Mouse (Mus musculus) gastrocnemius, postnatal 25 days (tissue): ENCODE measurements at regions not wholly inside any gene's neighbourhood (a gene's known extent, or its start where the extent isn't known, plus 50 kb on each side); places are given as distances from the start of the nearest gene placed in this dataset.
"Not testable (repeated sequence)": the region's sequence is repeated elsewhere in the genome, so short reads cannot be mapped to it uniquely, and the experiment has no call there.

Experiments
- DNase-seq: peaks from one replicate; pipeline ENCODE4 v3.0.0; 2022

DNA sequence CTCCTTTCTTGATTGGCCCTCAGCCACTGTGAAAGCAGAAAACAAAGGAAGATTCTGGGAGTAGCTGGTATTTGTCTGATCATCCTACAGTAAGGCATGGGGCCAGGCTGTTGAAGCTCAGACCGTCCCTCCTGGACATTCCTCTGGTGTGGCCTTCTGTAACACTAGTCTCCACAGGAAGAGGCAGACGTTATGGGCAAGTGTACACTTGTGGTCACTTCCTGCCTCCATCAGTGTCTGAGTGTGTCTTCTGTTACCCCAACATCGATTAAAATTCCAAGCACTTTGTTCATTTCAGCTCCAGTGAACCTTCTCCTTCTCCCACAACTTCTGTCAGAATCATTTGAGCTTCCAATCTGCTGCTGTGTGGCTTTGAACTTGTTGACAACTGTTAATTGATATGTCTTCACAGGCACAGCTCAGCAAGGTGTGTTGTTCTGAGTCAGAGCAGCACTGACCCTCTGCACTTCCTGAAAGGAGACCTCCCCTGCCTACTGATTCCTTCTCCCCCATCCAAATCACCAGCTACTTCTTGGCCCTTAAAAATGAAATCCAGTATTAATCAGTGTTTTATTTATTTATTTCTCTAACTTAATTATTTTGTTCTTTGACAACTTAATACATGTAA lies 154.7 kb upstream of the Tmc3 start:
- no peak for DNase-seq

DNA sequence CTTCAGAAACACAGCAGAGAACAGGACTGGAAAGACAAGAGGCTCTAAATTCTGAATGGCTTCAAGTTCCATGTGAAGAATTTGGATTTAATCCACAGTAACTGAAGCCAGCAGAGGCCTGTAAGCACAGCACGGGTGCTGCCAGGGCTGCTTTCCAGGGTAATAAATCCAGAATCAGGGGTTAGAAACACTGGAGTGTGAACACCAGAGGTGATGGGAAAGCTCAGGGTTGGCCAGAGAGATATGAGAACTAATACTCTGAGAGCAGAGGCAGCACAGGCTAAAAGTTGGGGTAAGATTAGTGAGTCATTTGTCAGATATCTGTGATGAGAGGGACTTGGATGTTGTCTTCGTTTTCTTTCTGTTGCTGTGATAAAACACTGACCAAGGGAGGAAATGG lies 153.6 kb upstream of the Tmc3 start:
- peak; percentile 68 for DNase-seq

DNA sequence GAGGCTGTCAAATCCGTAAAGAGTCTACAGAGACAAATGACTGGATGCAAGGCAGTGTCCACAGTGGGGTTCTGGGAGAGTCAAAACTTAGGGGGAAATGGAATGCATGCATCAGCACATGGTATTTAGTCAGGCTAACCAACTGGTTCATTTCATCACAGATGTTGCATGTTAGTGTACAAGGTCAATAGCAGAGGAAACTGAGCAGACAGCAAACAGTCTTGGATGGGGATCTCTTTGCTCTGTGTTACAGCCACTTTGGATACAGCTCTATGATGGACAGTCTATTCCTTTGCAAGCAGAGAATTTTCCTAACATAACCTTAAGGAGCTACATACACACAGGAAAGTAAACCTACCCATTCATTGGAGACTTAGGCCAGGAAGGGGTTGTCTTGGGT lies 151.9 kb upstream of the Tmc3 start:
- no peak for DNase-seq

DNA sequence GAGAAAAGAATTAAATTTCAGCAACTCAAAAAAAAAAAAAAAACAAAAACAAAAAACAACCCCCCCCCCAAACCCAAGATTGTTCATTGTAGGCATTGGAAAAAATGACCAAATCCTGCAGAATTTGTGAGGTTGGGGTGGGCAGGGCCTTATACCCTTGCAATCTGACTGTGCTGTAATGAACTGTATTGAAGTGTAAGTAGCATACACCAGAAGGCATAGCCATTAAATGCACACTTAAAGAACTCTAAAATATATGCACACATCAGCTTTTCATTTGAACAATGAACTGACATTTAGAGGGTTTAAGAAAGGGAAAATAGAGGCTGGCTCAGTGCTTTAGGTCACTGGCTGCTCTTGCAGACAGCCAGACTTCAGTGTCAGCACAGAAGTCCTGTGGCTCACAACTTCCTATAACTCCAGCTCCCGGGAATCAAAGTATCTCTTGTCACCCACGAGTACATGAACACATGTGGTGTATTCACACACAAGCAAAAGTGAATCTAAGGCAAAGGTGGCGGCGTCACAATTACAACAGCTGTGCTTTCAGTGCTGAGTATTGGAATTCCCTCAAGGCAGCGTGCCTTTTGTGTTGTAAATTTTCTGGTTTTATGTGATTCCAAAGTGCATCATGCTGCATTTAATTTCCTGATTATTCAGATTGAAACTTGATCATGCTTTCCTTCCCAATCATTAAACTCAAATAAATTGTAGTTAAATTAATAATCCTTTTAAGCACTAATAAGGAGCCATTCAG lies 150.6 kb upstream of the Tmc3 start:
- no peak for DNase-seq

DNA sequence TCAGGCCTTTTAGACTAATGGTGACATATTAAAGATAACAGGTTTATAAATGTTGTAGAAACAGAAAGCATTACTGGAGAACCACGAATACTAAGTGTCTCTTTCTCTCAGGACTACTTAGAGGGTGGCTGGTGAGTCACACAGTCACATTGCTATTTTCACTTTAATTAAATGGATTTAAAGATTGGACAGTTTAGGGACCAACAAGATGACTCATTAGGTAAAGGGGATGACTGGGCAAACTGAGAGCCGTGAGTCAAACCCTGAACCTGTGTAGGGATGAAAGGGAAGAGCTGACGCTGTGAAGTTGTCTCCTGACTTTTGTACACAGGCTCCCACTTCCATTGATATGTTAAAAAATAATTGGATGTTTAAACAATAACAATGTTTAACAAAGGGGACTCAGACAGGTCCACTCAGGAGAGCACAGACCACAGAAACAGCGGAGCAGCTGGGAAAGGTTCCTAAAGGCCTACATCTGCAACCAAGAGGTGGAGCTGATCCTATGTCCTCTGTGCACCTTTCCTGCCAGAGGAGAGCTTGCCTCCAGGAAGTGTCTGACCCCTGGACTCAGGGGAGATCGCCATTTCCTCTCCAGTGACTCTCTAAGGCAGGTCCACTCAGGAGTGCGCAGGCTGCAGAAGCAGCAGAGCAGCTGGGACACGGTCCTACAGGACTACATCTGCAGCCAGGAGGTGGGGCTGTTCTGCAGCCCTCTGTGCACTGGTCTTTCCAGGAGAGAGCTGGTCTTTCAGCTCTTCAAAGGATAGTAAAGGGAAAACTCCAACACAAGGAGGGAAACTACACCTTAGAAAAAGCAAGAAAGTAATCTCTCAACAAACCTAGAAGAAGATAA lies 146.0 kb upstream of the Tmc3 start:
- no peak for DNase-seq

DNA sequence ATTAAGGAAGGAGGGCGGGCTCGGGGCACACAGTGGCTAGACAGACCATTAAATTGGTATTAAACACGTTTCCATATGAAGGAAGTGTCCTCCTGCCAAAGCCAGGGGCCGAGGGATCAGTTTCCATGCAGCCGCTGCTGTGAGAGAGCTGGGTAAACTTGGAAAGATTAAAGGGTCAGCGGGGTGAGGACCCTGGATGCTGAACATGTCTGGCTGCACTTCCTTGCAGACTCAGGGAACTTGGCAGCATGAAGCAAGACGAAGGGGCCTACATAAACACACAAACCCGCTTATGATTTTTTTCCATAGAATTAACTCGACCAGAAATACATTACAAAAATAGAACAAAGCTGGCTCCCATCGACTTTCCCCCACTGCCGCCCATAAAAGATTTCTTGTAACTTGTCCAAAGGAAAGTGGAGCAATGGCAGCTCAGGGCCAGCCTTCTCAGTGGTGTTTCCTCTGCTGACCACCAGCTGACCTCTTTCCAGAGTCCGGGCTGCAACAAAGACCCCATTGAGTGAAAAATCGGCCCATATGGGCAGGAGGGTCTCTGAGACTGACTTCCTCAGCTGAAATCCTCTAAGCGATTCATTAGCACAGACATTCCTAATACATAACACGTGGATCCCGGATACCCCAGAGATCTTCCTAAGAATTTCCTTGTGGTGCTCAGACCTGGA lies 141.0 kb upstream of the Tmc3 start:
- DNase-seq = no peak

DNA sequence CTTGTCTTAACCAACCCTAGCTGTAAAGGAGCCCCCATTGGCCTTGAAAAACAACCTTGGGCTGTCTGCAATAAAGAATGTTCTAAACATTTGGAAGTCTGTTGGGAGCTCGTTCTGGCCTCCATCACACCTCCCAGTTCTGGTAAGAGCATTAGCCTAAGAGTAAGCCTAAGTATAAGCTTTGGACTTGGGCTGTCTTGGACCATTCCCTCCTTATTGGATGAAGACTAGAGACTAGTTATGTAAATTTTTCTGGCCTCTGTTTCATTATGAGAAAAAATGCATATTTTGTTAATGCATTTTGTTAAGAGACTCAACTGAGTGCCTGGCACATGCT lies 140.5 kb upstream of the Tmc3 start:
- DNase-seq = no peak

DNA sequence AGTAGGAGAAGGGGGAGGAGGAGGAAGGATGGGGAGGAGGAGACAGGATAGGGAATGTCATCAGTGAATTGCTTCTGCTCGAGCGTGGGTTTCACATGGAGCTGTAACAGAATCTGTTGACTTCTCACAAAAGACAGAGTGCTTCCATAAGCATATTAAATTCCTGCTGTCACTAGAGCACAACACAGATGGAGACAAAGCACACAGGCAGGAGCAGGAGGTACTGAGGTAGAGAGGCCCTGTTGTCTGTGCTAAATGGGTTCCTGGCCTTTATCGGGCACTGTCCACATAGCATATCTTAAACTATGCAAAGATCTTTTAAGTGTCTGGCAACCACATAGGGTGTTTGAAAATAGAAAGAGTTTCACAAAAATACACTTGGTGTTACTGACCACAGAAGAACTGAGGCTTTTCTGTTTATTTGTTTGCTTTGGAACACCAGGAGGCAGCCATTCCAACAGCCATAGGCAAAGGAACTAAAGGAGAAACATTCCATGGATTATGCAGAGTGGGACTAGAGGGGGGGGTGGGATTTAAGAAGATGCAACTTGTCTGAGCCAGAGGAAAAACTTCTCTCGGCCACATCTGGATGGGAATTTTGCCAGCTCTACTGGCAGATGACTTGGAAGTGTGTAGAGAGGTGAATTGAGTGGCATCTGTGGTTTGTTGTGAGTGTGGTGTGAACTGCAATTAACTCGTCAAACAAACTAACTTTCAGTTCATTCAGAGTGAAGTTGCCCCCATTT lies 139.4 kb upstream of the Tmc3 start:
- DNase-seq = no peak

DNA sequence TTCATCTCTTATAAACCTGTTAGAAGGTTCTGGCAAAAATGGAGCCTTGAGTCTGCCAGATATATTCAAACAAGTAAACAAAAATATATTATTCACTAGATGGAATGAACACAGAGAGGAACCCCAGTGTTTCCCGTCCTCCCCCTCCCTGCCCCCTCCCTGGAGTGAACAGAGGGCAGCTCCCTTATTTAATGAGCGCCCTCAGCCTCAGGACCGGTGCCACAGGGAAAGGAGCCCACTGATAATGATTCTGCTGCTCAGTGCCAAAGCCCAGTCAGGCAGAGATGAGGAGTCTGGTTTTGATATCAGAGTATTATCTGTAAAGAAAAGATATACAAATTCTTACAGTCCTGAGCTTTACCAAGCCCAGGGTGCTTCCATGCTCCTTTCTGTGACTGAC lies 134.4 kb upstream of the Tmc3 start:
- no peak for DNase-seq

DNA sequence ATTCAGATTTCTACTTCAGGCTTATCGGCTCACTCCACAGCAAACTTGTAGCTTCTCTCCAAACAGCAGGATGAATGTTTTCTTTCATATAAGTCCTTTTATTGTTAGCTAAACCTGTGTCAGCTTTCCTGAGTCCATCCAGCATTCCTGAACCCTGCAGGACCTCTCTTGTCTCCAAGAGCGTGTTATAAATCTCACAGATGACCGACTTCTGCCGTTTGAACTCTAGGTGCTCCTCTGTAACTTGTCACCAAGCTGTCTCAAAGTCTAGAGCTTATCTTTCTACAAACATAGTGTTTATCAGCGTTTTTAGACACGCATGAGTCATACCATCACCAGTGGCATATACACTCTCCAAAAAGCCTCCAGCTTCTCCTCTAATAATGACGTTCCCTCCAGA lies 132.4 kb upstream of the Tmc3 start:
- no peak for DNase-seq

DNA sequence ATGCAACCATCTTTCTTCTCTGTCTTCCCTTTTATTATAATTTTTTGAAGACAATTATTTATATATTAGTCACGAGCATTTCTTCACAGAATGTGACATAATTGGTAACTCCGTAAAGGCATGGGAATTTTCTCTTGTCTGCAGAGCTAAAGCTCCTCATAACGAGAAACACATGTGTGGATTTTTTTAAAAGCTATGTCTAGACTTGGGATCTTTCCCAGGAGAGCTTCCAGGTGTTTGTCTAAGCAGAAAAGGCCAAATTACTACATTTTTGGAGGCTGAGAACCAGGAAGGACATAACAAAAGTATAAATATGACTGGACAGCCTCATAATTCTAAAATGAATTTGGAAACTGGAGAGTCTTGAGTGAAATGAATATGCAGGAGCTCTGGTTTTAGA lies 125.2 kb upstream of the Tmc3 start:
- DNase-seq = no peak

DNA sequence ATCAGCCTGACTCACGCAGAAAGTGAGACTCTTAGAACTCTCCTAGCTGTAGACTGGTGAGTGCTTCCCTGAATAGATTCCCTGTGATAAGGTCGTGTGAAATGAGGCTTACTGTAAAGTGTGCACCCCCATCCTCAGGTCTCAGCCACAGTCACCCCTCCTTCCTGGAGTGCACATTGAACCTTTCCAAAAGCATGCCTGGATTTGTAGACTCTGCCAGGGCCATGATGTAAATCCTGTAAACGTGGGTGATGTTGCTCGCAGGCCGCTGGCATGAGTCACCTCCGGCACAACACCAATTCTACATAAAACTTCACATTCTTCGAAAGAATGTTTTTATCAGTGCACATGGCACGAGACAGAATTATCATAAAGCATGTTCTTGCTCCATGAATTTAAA lies 117.7 kb upstream of the Tmc3 start:
- DNase-seq = no peak

DNA sequence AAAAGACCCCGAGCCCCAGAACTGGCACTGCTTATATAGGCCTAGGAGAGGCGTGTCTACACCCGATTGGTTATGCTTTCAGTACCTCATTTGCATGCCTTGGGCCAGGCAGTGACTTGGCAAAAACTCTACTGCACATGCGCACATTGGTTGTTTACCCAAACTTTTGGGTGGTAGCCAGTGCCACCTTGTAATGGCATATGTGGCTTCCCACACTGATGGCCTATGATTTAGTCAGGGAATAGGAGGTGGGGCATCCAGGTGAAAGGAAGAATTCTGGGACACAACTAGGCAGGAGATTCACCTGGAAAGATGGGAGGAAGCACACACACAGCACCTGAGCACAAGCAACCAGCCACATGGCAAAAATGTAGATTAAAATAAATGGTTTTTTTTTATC lies 114.9 kb upstream of the Tmc3 start:
- DNase-seq = not testable (repeated sequence)

DNA sequence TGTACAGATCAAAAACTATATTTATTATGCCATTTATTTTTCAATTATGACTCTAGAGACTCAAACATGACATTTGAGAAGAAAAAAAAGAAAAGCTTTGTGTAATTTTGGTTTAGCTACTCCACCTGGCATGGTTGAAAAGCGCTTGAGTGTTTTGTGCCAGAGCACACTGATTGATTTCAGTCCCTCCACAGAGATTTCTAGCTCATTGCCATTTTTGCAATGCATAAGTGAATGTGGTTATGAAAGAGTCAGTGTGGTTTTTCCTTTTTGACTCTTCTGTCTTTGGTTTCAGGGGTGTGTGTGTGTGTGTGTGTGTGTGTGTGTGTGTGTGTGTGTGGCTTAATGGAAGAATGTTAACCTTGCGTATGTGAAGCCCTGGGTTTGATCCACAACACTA lies 113.6 kb upstream of the Tmc3 start:
- DNase-seq = no peak

DNA sequence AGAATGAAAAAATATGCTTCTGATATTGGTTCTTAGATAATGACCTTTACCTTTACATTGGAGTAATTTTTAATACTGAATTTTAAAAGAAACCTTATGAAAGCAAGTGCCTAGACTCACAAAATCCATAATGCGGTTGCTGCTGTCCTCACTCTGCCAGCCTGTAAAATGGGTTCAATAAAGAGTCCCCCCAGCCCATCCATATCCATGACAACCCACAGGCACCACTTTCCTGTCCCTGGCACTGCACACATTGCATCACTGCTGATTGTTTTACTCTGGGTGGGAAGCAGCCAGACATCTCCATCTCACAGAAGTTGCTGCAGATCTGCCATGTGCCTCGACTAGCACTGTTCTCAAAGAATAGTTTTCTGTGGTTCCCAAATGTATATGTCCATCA lies 110.3 kb upstream of the Tmc3 start:
- no peak for DNase-seq

DNA sequence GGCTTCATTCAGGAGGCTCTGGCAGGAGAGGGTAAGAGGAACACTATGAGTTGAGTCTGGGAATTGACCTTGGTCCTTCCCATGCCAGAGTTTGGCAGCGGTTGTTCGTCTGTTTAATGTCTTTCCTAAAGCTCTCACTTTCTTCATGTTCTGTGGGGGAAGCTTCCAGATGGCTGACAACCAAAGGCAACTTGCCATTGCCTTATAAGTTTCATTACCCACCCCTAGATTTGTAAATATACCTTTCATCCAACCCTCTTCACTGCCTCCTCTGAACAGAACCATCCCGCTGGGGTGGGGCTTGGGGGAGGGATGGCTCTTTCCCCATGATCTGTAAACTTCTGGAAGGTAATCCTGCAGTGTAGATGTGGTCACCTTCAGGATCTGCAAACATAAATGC lies 109.7 kb upstream of the Tmc3 start:
- DNase-seq = no peak

DNA sequence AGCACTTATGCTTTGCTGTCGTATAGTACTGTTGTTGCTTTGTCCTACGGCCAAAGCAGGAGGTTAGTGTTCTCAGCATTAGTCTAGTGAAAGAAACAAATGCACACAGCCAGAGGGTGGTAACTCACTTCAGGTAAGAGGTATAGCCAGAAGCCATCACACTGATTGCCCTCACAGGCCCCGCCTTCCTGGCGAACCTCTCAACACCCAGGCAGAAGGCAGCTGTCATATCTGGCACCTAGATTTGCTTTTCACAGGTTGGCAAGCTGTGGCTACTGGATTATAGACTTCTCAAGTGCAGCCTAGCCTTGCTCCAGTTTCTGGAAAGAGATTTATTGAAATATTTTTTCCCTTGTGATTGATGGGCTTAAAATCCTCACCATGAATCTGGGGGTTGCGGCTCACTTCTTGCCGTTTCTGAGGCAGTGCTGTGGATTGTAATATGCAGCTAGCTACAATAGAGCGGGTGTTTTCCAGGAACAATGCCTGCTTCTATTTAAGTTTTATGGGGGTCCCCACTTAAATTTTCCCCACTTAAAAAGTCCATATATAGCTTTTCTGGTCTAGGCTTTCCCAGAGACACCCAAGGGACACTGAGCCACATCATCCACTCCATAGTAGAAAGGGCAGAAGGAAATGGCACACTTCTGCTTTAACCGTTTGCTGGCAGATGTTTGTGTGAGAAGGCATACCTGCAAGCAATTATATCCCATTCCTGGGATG lies 109.1 kb upstream of the Tmc3 start:
- no peak for DNase-seq

DNA sequence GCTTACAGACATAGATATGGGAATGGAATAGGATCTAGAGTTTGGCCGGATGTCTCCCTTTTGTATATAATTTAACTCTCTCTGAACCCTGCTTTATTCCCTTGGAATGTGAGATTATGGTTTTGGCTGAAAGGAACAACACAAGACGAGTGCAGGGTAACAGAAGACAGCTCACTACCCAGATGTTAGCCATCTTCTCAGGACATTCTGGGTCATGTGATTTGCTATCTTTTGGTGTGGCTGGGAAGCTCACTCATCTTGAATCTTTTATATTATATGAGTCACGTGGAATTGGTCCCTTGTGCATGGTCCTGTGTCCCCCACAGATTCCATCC lies 108.6 kb upstream of the Tmc3 start:
- DNase-seq = no peak

DNA sequence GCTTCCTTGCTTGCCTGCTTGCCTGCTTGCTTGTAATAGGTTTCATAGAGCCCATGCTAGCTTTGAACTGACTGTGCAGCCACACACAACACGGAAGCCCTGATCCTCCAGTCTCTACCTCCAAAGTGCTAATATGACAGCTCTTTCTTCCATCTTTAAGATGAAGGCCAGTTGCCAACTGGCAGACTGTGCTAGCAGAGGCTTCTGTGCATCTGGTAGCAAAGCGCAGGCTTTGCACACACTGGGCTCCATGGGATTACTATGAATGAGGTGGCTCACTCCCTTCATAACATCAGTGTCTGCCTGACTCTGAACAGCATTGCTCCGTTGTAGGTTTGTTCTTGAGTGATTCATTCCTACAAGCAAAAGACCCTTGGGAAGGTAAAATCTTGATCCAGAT lies 107.9 kb upstream of the Tmc3 start:
- DNase-seq = no peak

DNA sequence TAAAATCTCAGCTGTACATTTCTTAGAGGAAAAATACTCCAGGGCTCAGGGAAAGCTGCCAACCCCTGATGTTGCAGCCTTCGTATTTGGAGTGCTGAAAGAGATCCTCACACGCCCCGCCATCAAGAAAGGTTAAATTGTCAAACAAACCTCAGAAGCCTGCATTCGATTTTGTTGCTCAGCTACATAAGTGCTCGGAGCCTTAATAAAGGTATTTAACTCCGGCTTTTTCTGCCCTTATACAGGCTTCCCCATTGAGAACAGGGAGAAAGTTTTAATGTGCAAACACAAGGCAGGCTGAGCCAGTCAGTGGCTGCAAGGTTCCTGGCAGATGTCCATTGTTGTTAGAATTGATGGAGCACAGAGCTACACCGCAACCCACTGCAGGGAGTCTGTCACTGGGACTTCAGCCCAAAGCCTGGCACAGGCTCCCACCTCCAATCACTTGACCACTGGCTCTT lies 107.0 kb upstream of the Tmc3 start:
- no peak for DNase-seq

DNA sequence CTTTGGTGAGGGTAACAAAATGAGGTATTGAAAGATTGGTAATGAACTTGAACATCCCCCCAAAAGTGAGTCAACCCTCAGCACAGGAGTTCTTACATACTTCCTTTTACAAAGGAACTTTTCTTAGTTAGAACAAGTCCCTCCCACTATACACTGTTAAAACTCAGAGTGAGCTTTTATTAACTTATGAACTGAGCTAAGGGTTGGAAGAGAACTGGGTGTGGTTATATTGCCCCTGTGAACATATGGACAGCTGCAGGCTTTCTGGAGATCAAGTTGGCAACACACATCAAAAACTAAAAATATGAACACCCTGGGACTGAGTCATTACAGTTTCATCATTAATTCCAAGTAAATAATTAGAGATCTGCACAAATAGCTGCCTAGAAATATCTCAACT lies 103.1 kb upstream of the Tmc3 start:
- DNase-seq = no peak

DNA sequence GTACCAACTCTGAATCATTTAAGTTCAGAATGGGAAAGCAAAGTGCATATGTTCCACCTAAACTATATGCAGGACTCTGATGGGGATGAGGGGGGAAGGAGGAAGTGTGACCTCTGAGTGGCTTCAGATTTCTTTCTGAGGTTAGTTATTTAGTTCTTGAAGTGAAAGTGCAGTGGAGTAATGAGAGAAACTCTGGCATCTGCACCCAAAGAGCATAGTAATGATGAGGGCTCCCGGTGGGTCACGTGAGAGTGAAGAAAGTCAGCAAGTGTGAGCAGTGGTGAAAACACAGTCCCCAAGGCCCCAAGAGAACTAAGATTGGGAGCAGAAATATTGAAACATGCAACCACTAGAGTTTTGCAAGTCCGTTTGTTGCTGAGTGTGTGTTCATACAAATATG lies 102.5 kb upstream of the Tmc3 start:
- no peak for DNase-seq
